26 mouse cellular contexts compared by ENCODE assay signal in the genomic region with DNA sequence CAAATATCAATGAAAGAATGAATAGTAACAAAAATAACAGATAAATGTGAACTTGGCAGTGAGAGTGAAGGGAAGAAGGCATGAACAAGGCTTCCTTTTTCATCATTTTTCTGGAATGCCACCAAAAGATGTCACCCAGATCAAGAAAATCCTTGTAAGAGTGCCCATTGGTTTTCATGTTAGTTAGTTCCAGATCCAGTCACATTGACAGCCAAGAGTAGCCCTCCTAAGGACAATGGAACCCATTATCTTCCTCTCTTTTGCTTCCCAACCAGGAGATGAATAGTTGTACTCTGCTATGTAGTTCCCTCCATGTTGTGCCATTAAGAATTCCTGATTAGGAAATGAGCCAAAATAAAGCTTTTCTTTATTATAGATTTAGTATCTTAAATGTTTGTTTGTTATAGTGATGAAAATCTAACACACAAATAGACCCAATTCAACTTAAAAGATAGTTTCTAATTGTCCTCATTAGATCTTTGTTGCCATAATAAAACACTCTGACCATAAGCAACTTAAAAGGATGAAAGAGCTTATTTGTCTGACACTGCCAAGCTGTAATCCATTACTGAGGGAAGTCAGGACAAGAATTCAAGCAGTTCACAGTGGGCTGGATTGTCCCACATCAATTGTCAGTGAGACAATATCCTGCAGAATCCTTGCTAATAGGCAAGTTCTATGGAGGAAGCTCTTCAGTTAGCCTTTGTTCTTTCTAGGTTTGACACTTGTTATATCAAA.
A peak's percentile ranks its signal among the peaks of the same experiment; 100 is the strongest.
DNase-seq lines count a peak whose midpoint lies in the region; ATAC-seq and TF ChIP-seq lines count a peak whose summit lies in the region.
"Had no signal": no experiment of that assay in that cellular context is flagged by ENCODE, and none has a peak within 500 bp of the region (broad histone marks: within the 10 kb centered on the region; RNA-seq: fewer than 3 reads in every experiment).

No protein-coding gene starts in this region.

- ATAC-seq in kidney, embryonic 15.5 days (replicated peaks; ENCODE audit: low FRiP score) = no peak
- no peak; the same call in 1 of the 2 replicates for ATAC-seq in midbrain, postnatal 0 days (ENCODE audit: low FRiP score)
- no peak for ATAC-seq in midbrain, embryonic 14.5 days (ENCODE audit: low FRiP score, low TSS enrichment)
- ATAC-seq: forebrain, embryonic 14.5 days; forebrain, postnatal 0 days; Patski had no signal

- TF ChIP-seq POLR2A in brain, embryonic 14.5 days (IDR thresholded peaks at IDR 0.05; ENCODE audit: borderline replicate concordance, extremely low read depth, insufficient read depth, insufficient read length, poor library complexity, severe bottlenecking) = no peak

- peak overlapping the region; percentile 16; the same call in 1 of the 2 replicates for H3K27ac ChIP-seq in kidney, embryonic 15.5 days
- no peak overlapping the region for H3K27ac ChIP-seq in midbrain, postnatal 0 days (ENCODE audit: low read depth, low read length)
- no peak overlapping the region for H3K27ac ChIP-seq in midbrain, embryonic 14.5 days (replicated peaks; ENCODE audit: low read depth, low read length)
- H3K27ac ChIP-seq: embryonic facial prominence, embryonic 12.5 days; embryonic facial prominence, embryonic 15.5 days had no signal

- H3K36me3 ChIP-seq in kidney, embryonic 15.5 days = no peaks in the 10 kb centered on the region
- no peaks in the 10 kb centered on the region for H3K36me3 ChIP-seq in midbrain, postnatal 0 days (ENCODE audit: insufficient read depth, low read length)
- no peaks in the 10 kb centered on the region for H3K36me3 ChIP-seq in midbrain, embryonic 14.5 days (ENCODE audit: control insufficient read depth, insufficient read depth, low read length)
- H3K36me3 ChIP-seq: embryonic facial prominence, embryonic 12.5 days; embryonic facial prominence, embryonic 15.5 days; heart, embryonic 12.5 days; heart, embryonic 15.5 days; hindbrain, embryonic 13.5 days had no signal

- no peaks in the 10 kb centered on the region for H3K4me1 ChIP-seq in kidney, embryonic 15.5 days
- peaks cover 2% of the 10 kb centered on the region; the same call in 1 of the 2 replicates for H3K4me1 ChIP-seq in midbrain, postnatal 0 days (ENCODE audit: insufficient read depth, low read length)
- H3K4me1 ChIP-seq in midbrain, embryonic 14.5 days (ENCODE audit: control insufficient read depth, insufficient read depth, low read length) = peaks cover 10% of the 10 kb centered on the region

- peak; percentile 16 for DNase-seq in cerebellum, adult 9-10 months
- DNase-seq in cerebellum, postnatal 14 days = no peak
- DNase-seq in kidney, postnatal 10 days = no peak
- DNase-seq in midbrain, postnatal 0 days (ENCODE audit: low spot score) = peak; percentile 66
- no peak for DNase-seq in midbrain, embryonic 14.5 days
- DNase-seq in brain, embryonic 14.5 days (ENCODE audit: low read depth) = peak; percentile 35
- DNase-seq in left cerebral cortex, postnatal 10 days (ENCODE audit: extremely low spot score in 1 of 2, low spot score in 2 of 2) = no peak
- DNase-seq: adrenal gland, postnatal 10 days; adrenal gland, postnatal 36 days; cerebellum, adult 11-12 months; cerebellum, adult 8-10 months; cerebellum, postnatal 25 days; forebrain, postnatal 0 days; gastrocnemius, adult 2 months; gastrocnemius, postnatal 14 days; heart, adult 18-20 months; heart, postnatal 10 days; heart, postnatal 4 days had no signal

- H3K4me3 ChIP-seq in kidney, embryonic 15.5 days (replicated peaks) = no peak overlapping the region
- no peak overlapping the region for H3K4me3 ChIP-seq in midbrain, postnatal 0 days (ENCODE audit: low read depth, low read length)
- no peak overlapping the region for H3K4me3 ChIP-seq in midbrain, embryonic 14.5 days (replicated peaks; ENCODE audit: low read depth, low read length)
- H3K4me3 ChIP-seq: embryonic facial prominence, embryonic 12.5 days; embryonic facial prominence, embryonic 15.5 days; gastrocnemius, adult 2 months; heart, embryonic 12.5 days; heart, embryonic 15.5 days; hindbrain, embryonic 13.5 days had no signal

- H3K4me2 ChIP-seq in kidney, embryonic 15.5 days = no peak overlapping the region
- no peak overlapping the region for H3K4me2 ChIP-seq in midbrain, postnatal 0 days (ENCODE audit: low read depth, low read length, poor library complexity, severe bottlenecking)
- no peak overlapping the region for H3K4me2 ChIP-seq in midbrain, embryonic 14.5 days (ENCODE audit: low read length)
- H3K4me2 ChIP-seq: embryonic facial prominence, embryonic 12.5 days; embryonic facial prominence, embryonic 15.5 days; heart, embryonic 12.5 days; heart, embryonic 15.5 days; hindbrain, embryonic 13.5 days had no signal

- no peak overlapping the region for H3K9ac ChIP-seq in kidney, embryonic 15.5 days
- H3K9ac ChIP-seq in midbrain, postnatal 0 days (replicated peaks; ENCODE audit: low read length, poor library complexity, severe bottlenecking) = no peak overlapping the region
- no peak overlapping the region for H3K9ac ChIP-seq in midbrain, embryonic 14.5 days (replicated peaks; ENCODE audit: low read length)
- H3K9ac ChIP-seq: embryonic facial prominence, embryonic 12.5 days; embryonic facial prominence, embryonic 15.5 days; forebrain, postnatal 0 days; heart, embryonic 12.5 days; heart, embryonic 15.5 days; hindbrain, embryonic 13.5 days had no signal

- no peak for TF ChIP-seq CTCF in midbrain, postnatal 0 days (IDR thresholded peaks at IDR 0.05)
- TF ChIP-seq CTCF in brain, embryonic 14.5 days (IDR thresholded peaks at IDR 0.05; ENCODE audit: borderline replicate concordance, extremely low read depth, insufficient read depth, insufficient read length) = no peak

- H3K27me3 ChIP-seq in kidney, embryonic 15.5 days = no peaks in the 10 kb centered on the region
- no peaks in the 10 kb centered on the region for H3K27me3 ChIP-seq in midbrain, postnatal 0 days (ENCODE audit: insufficient read depth, low read length)
- H3K27me3 ChIP-seq in midbrain, embryonic 14.5 days (ENCODE audit: control insufficient read depth, insufficient read depth, low read length) = no peaks in the 10 kb centered on the region
- H3K27me3 ChIP-seq: embryonic facial prominence, embryonic 12.5 days; embryonic facial prominence, embryonic 15.5 days; heart, embryonic 12.5 days; heart, embryonic 15.5 days; hindbrain, embryonic 13.5 days had no signal

- H3K9me3 ChIP-seq in kidney, embryonic 15.5 days (replicated peaks) = no peaks in the 10 kb centered on the region
- H3K9me3 ChIP-seq in midbrain, postnatal 0 days (ENCODE audit: low read length) = no peaks in the 10 kb centered on the region
- H3K9me3 ChIP-seq in midbrain, embryonic 14.5 days (ENCODE audit: control insufficient read depth, low read length) = no peaks in the 10 kb centered on the region
- H3K9me3 ChIP-seq: embryonic facial prominence, embryonic 12.5 days; embryonic facial prominence, embryonic 15.5 days; heart, embryonic 12.5 days; heart, embryonic 15.5 days; hindbrain, embryonic 13.5 days had no signal

- intact Hi-C loops in left cerebral cortex, postnatal 10 days (cut with DNase I) = no loop called here

Comparison
In these comparisons a context has a peak if more than half of its experiments do, and no peak if none do; other contexts are left out.
1. DNase-seq: peak in cerebellum, adult 9-10 months (single experiment), midbrain, postnatal 0 days (single experiment) and brain, embryonic 14.5 days (single experiment); none in cerebellum, postnatal 14 days (0 of 2), kidney, postnatal 10 days (single experiment), midbrain, embryonic 14.5 days (single experiment) and left cerebral cortex, postnatal 10 days (0 of 2).